Mouse (Mus musculus) testis, adult 2 months (tissue): Measurements from ENCODE around the gene Hoxd10. TPM values are rescaled to one million over a fixed set of nuclear protein-coding genes. Genes with fewer than 3 reads are reported as not detected.

Experiments used
- H3K27ac ChIP-seq: fragments of 200-500 bp; 2 replicates; pipeline ENCODE4 v1.5.1; 2012; ENCODE audit warnings: low read depth, low read length; ENCODE audit not compliant: control insufficient read depth, insufficient read depth
- H3K27me3 ChIP-seq: fragments of 200-500 bp; 2 replicates; pipeline ENCODE4 v1.6.1; 2012; ENCODE audit warnings: mild to moderate bottlenecking, low read length, moderate library complexity; ENCODE audit not compliant: control insufficient read depth, insufficient read depth
- H3K36me3 ChIP-seq: fragments of 200-500 bp; 2 replicates; pipeline ENCODE4 v1.6.1; 2012; ENCODE audit warnings: mild to moderate bottlenecking, low read length; ENCODE audit not compliant: control insufficient read depth, insufficient read depth
- H3K4me1 ChIP-seq: fragments of 200-500 bp; 2 replicates; pipeline ENCODE4 v1.6.1; 2012; ENCODE audit warnings: low read length; ENCODE audit not compliant: control insufficient read depth, insufficient read depth
- H3K4me3 ChIP-seq: fragments of 200-500 bp; 2 replicates; pipeline ENCODE4 v1.5.1; 2012; ENCODE audit warnings: low read depth, mild to moderate bottlenecking, low read length, moderate library complexity, mixed read lengths; ENCODE audit not compliant: control insufficient read depth
- CTCF ChIP-seq: fragments of 200-500 bp; IDR thresholded peaks from 2 replicates; pipeline ENCODE4 v1.5.1; 2012; ENCODE audit warnings: low read depth, mild to moderate bottlenecking, inconsistent platforms, low read length, moderate library complexity; ENCODE audit not compliant: control insufficient read depth, insufficient read depth, insufficient replicate concordance
- POLR2A ChIP-seq: fragments of 200-500 bp; IDR thresholded peaks from 2 replicates; pipeline ENCODE4 v1.6.1; 2012; ENCODE audit warnings: low read depth, mild to moderate bottlenecking, inconsistent platforms, low read length, moderate library complexity; ENCODE audit not compliant: control insufficient read depth
- polyA plus RNA-seq: library from polyadenylated mRNA; depleted of rRNA; stranded (reverse); fragments of >200 nt; gene quantifications from 2 replicates; pipeline ENCODE4 v1.2.3, GENCODE M21; 2012

Hoxd10 gene
- polyA plus RNA-seq, 1 experiment, result 0.73 TPM

DNA sequence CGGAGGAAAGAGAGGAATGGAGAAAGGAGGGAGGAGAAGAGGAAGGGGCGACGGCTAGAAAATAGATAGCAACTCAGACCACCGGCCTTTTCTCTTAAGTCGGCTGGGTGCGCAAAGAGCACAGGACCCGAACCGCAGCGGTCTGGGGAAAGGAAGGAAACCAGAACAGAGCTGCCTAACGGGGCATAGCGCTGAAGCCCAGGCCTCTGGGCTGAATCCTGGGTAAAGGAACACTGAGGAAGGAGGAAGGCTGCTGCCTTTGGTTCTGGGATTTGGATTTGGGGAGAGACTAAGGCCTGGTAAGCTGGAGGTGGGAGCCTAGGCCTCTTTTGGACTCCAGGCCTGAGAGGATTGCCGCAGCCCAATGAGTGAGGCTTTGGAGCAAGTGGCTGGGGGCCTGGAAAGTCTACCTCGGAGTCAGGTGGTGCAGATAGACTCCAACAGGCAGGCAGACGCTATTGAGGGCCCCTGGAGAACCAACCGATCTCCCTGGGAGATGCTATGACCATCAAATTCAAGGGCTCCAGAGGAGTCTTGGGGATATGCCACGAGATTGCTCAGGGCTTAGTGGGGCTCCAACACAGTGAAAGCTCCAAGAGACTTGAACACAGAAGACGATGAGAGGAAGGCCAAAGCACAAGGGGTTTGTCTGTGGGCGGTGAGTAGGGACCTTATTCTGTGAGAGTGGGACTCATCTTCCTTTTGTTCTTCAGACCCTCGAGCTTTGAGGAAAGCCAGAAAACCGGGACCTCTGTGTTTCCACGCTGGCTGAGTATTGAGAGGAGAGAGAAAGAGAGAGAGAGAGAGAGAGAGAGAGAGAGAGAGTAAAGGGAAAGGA, 10.9 kb upstream of the Hoxd10 start:
- Histone ChIP-seq H3K4me3 (no peak overlapping the region), H3K36me3 (no peaks in the 10 kb centered on the region), H3K27me3 (peaks cover 13% of the 10 kb centered on the region), H3K27ac (no peak overlapping the region), H3K4me1 (peaks cover 13% of the 10 kb centered on the region)
- TF ChIP-seq POLR2A, result no peak
- no peak for TF ChIP-seq CTCF

- no peaks in the 10 kb centered on the region for H3K36me3 ChIP-seq
- peaks cover 13% of the 10 kb centered on the region for H3K27me3 ChIP-seq
- peak overlapping the region; percentile 45 for H3K4me3 ChIP-seq
- H3K27ac ChIP-seq, result no peak overlapping the region
- H3K4me1 ChIP-seq, result peaks cover 14% of the 10 kb centered on the region
- TF ChIP-seq CTCF (no peak), POLR2A (no peak)
These were observed 9.9 kb upstream of the Hoxd10 start for GRCm38 (mm10) chr2:74681594-74682531.

DNA sequence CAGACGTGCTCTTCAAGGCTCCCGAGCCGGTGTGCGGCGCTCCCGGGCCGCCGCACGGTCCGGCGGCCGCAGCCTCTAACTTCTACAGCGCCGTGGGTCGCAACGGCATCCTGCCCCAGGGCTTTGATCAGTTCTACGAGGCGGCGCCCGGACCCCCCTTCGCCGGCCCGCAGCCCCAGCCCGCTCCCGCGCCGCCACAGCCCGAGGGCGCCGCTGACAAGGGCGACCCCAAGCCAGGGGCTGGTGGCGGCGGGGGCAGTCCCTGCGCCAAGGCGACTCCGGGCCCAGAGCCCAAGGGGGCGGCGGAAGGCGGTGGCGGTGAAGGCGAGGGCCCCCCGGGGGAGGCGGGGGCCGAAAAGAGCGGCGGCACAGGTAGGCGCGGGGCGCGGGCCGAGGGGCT, 8.9 kb upstream of the Hoxd10 start:
- TF ChIP-seq CTCF (no peak), POLR2A (no peak)

DNA sequence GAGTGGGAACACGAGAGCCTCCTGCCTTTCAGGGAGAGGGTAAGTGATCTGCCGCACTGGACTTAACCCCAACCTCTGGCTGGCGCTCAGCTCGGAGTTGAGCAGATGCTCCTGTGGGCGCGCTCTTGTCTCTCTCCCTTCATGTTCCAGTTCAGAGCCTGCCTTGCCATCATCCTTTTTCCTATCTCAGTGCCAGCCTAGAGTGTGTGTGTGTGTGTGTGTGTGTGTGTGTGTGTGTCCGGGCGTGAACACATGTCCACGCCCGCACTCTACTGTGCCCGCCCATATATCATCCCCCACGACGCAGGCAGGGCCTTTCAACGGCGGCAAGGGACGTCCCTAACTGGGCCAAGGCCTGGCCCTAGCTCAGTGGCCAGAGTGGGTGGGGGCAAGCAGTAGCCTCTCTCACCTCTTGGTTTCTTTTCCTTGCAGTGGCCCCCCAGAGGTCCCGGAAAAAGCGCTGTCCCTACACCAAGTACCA, 8.2 kb upstream of the Hoxd10 start:
- H3K4me1 ChIP-seq, result peaks cover 15% of the 10 kb centered on the region
- no peaks in the 10 kb centered on the region for H3K36me3 ChIP-seq
- peaks cover 13% of the 10 kb centered on the region for H3K27me3 ChIP-seq
- H3K4me3 ChIP-seq, result no peak overlapping the region
- TF ChIP-seq CTCF, result no peak
- no peak for TF ChIP-seq POLR2A
- H3K27ac ChIP-seq, result no peak overlapping the region

More for the DNA sequence above, 8.9 kb upstream of the Hoxd10 start:
- H3K36me3 ChIP-seq, result no peaks in the 10 kb centered on the region
- peaks cover 13% of the 10 kb centered on the region for H3K27me3 ChIP-seq
- peaks cover 15% of the 10 kb centered on the region for H3K4me1 ChIP-seq
- H3K4me3 ChIP-seq, result no peak overlapping the region; the same call in 1 of the 2 replicates
- no peak overlapping the region for H3K27ac ChIP-seq

DNA sequence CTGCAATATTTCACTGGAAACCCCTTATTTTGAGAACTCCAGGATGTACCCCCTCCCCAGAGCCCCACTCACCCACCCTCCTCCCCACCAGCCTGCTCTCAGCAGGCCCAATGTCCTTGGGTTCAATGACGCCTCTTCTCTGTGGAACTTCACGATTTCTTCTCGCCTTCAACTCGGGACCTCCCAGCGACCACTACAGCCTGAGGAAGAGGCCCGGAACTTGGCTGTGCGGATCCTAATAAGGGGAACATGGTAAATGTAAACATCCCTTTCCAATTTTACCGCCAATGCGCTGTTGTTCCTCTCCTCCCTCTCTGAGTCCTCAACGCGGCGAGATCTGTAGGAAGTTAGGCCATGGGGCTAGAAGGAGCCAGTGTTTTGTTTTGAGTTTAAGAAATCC, 7.6 kb upstream of the Hoxd10 start:
- Histone ChIP-seq H3K4me1 (peaks cover 15% of the 10 kb centered on the region), H3K4me3 (no peak overlapping the region), H3K27ac (no peak overlapping the region), H3K36me3 (no peaks in the 10 kb centered on the region), H3K27me3 (peaks cover 13% of the 10 kb centered on the region)
- no peak for TF ChIP-seq CTCF
- TF ChIP-seq POLR2A, result no peak

DNA sequence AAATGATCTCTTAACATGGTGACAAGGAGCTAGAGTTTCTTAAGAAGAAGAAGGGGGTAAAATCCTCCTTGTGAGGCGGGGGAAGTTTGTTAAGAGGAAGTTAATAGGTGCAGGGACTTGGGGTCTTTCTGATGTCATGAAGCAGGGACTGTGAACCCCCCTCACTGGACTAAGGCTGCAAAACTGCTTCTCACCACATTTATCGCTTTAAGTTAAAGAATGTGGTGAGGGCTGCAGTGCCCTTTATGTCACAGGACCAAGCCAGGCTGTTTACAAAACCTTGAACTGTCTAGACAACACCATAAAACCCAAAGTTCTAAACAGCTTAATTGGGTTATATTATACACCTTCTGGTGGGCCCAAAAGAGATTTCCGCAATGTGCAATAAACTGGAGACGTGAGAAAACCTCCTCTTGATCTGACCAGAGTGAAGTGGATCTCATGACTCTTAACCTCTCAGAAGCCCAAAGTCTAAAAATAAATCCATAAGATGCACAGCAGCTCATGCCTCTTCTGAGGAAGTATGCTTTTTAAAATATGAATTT, 6.6 kb upstream of the Hoxd10 start:
- TF ChIP-seq POLR2A (no peak), CTCF (no peak)
- H3K27ac ChIP-seq, result no peak overlapping the region
- peaks cover 17% of the 10 kb centered on the region for H3K27me3 ChIP-seq
- H3K4me3 ChIP-seq, result no peak overlapping the region
- no peaks in the 10 kb centered on the region for H3K36me3 ChIP-seq
- peaks cover 11% of the 10 kb centered on the region for H3K4me1 ChIP-seq

- no peak for TF ChIP-seq POLR2A
- TF ChIP-seq CTCF, result peak; percentile 17; the same call in 1 of the 2 replicates
- H3K27ac ChIP-seq, result no peak overlapping the region
- peaks cover 16% of the 10 kb centered on the region for H3K27me3 ChIP-seq
- H3K4me1 ChIP-seq, result peaks cover 12% of the 10 kb centered on the region
- no peak overlapping the region for H3K4me3 ChIP-seq
- H3K36me3 ChIP-seq, result no peaks in the 10 kb centered on the region
These were observed 5.3 kb upstream of the Hoxd10 start for GRCm38 (mm10) chr2:74686301-74686987.
